Comparison of ENCODE assay signal across 22 mouse cellular contexts in genomic region chr12:105636551-105636950, GRCm38 (mm10). TPM values are rescaled to one million over a fixed set of nuclear protein-coding genes. Genes with fewer than 3 reads are reported as not detected.
"Had no signal": no experiment of that assay in that cellular context is flagged by ENCODE, and none has a peak within 500 bp of the region (broad histone marks: within the 10 kb centered on the region; RNA-seq: fewer than 3 reads in every experiment).

No protein-coding gene starts in this region.

- H3K27me3 ChIP-seq: intestine, embryonic 15.5 days; kidney, embryonic 15.5 days; limb, embryonic 13.5 days; liver, embryonic 12.5 days; liver, embryonic 15.5 days; lung, embryonic 15.5 days; megakaryocyte, embryonic 14.5 days; midbrain, embryonic 13.5 days; neural tube, embryonic 13.5 days had no signal

- DNase-seq: kidney, adult 18-20 months; kidney, postnatal 10 days; layer of hippocampus, postnatal 36 days; liver; lung, adult 18-20 months; lung, postnatal 10 days; lung, postnatal 36 days; retina, postnatal 1 day had no signal

- H3K4me2 ChIP-seq: intestine, embryonic 15.5 days; kidney, embryonic 15.5 days; limb, embryonic 13.5 days; liver, embryonic 12.5 days; liver, embryonic 15.5 days; lung, embryonic 15.5 days; midbrain, embryonic 13.5 days; neural tube, embryonic 13.5 days had no signal

- H3K4me1 ChIP-seq: kidney, embryonic 15.5 days; limb, embryonic 10.5 days; limb, embryonic 13.5 days; liver, embryonic 12.5 days; liver, embryonic 15.5 days; lung, embryonic 15.5 days; midbrain, embryonic 10.5 days; midbrain, embryonic 13.5 days; neural tube, embryonic 13.5 days had no signal

- H3K4me3 ChIP-seq: intestine, embryonic 15.5 days; kidney, embryonic 15.5 days; limb, embryonic 10.5 days; limb, embryonic 13.5 days; liver, embryonic 12.5 days; liver, embryonic 15.5 days; lung, embryonic 15.5 days; megakaryocyte, embryonic 14.5 days; midbrain, embryonic 10.5 days; midbrain, embryonic 13.5 days; myocyte; neural tube, embryonic 13.5 days had no signal

- H3K9me3 ChIP-seq: intestine, embryonic 15.5 days; kidney, embryonic 15.5 days; limb, embryonic 10.5 days; limb, embryonic 13.5 days; liver, embryonic 12.5 days; liver, embryonic 15.5 days; lung, embryonic 15.5 days; megakaryocyte, embryonic 14.5 days; midbrain, embryonic 10.5 days; midbrain, embryonic 13.5 days; neural tube, embryonic 13.5 days had no signal

- H3K9ac ChIP-seq: intestine, embryonic 15.5 days; kidney, embryonic 15.5 days; limb, embryonic 13.5 days; liver, embryonic 12.5 days; liver, embryonic 15.5 days; lung, embryonic 15.5 days; midbrain, embryonic 13.5 days; neural tube, embryonic 13.5 days had no signal

- ATAC-seq: intestine, embryonic 15.5 days; liver, embryonic 12.5 days; midbrain, embryonic 13.5 days; midbrain, embryonic 16.5 days had no signal

- H3K27ac ChIP-seq: intestine, embryonic 15.5 days; kidney, embryonic 15.5 days; limb, embryonic 10.5 days; limb, embryonic 13.5 days; liver, embryonic 12.5 days; liver, embryonic 15.5 days; lung, embryonic 15.5 days; midbrain, embryonic 10.5 days; midbrain, embryonic 13.5 days; neural tube, embryonic 13.5 days; stomach, postnatal 0 days had no signal

RNA-seq across cellular contexts. Expression of gene Bdkrb1, which starts 33.7 kb away (rescaled TPM):
- polyA plus RNA-seq: limb, embryonic 10.5 days; limb, embryonic 13.5 days; liver, embryonic 12.5 days; liver, embryonic 15.5 days; midbrain, embryonic 10.5 days; neural tube, embryonic 13.5 days had no signal
